In genomic region chr2:93888366-93888765, GRCm38 (mm10) we compare ENCODE assay signal across 24 mouse cellular contexts. TPM values are rescaled to one million over a fixed set of nuclear protein-coding genes. Genes with fewer than 3 reads are reported as not detected.
DNase-seq lines count a peak whose midpoint lies in the region; ATAC-seq lines count a peak whose summit lies in the region.
"Had no signal": no experiment of that assay in that cellular context is flagged by ENCODE, and none has a peak within 500 bp of the region (broad histone marks: within the 10 kb centered on the region; RNA-seq: fewer than 3 reads in every experiment).

No protein-coding gene starts in this region.

- peak; percentile 48 for DNase-seq in kidney, postnatal 10 days
- no peak for DNase-seq in kidney, postnatal 14 days
- peak; percentile 54 for DNase-seq in retina, postnatal 1 day
- DNase-seq in retina, embryonic 14.5 days (ENCODE audit: low spot score): no peak
- peak; percentile 59 for DNase-seq in 3134 (ENCODE audit: extremely low read depth, insufficient read length, low spot score)
- peak; percentile 84 for DNase-seq in 3T3-L1 (ENCODE audit: low read depth, low spot score)
- DNase-seq in ovary, postnatal 10 days (ENCODE audit: low spot score): no peak
- DNase-seq: adrenal gland, adult 2 months; adrenal gland, adult 8-10 months; adrenal gland, postnatal 10 days; adrenal gland, postnatal 14 days; adrenal gland, postnatal 25 days; adrenal gland, postnatal 36 days; B cell, adult 2 months; cerebellum, adult 11 months; cerebellum, adult 11-12 months; cerebellum, adult 18-20 months; cerebellum, adult 2 months had no signal

- no peak for ATAC-seq in megakaryocyte-erythroid progenitor cell, adult 5-6 weeks (replicated peaks; ENCODE audit: low FRiP score, low TSS enrichment, poor library complexity, severe bottlenecking)
- ATAC-seq: activated CD4-positive, CD25-positive, alpha-beta regulatory T cell, adult 4 months; CD4-positive, CD25-positive, alpha-beta regulatory T cell, adult 4 months; Patski had no signal

RNA-seq across cellular contexts. Expression of gene Accsl, which starts 19.4 kb away (rescaled TPM):
- total RNA-seq in megakaryocyte-erythroid progenitor cell, adult 5-6 weeks (2014; fragmentation: Nextera tagmentation): not detected in 2 replicates
- total RNA-seq in megakaryocyte-erythroid progenitor cell, adult 5-6 weeks (2017): not detected in 2 replicates
- total RNA-seq: G1E, MEL had no signal

RNA-seq across cellular contexts. Expression of gene Accs, which starts 38.6 kb away (rescaled TPM):
- 2.6 and 3.0 TPM in 2 replicates for total RNA-seq in megakaryocyte-erythroid progenitor cell, adult 5-6 weeks (2014; fragmentation: Nextera tagmentation)
- 4.8 and 5.3 TPM in 2 replicates for total RNA-seq in megakaryocyte-erythroid progenitor cell, adult 5-6 weeks (2017)

Comparison
In these comparisons a context has a peak if more than half of its experiments do, and no peak if none do; other contexts are left out.
1. DNase-seq: peak in kidney, postnatal 10 days (single experiment), retina, postnatal 1 day (single experiment), 3134 (single experiment) and 3T3-L1 (single experiment); none in kidney, postnatal 14 days (single experiment), retina, embryonic 14.5 days (single experiment) and ovary, postnatal 10 days (single experiment).